Mouse (Mus musculus) G1E-ER4 (cell line): Measurements from ENCODE around the gene Chd6. TPM values are rescaled to one million over a fixed set of nuclear protein-coding genes. Genes with fewer than 3 reads are reported as not detected.

Source experiments
- GATA1 ChIP-seq: IDR thresholded peaks from one replicate; pipeline ENCODE4 v1.8.0; 2012; ENCODE audit warnings: low read length, inconsistent platforms
- polyA plus RNA-seq: library from polyadenylated mRNA; stranded (reverse); fragments of >175 nt; gene quantifications from 2 replicates; pipeline ENCODE4 v1.2.3, GENCODE M21; 2012

Gene Chd6
- polyA plus RNA-seq, 1 experiment = 10.2 TPM

- no peak for TF ChIP-seq GATA1
Measured at GRCm38 (mm10) chr2:160901656-160902412, 207.0 kb downstream of the Chd6 start.

Other genes starting within 250 kb of the Chd6 start
- gene Zhx3, start 236.1 kb downstream of the Chd6 start, polyA plus RNA-seq = 2.8 and 4.4 TPM in 2 replicates
- gene Lpin3, start 228.4 kb downstream of the Chd6 start, polyA plus RNA-seq = 0.01 TPM in 1 of 2 replicates, not detected in the other
- gene Emilin3, start 196.7 kb downstream of the Chd6 start, polyA plus RNA-seq = not detected in 2 replicates